Mouse (Mus musculus) forebrain, embryonic 10.5 days (tissue): Measurements from ENCODE around the gene 1600002K03Rik. TPM values are rescaled to one million over a fixed set of nuclear protein-coding genes. Genes with fewer than 3 reads are reported as not detected.
A peak's percentile ranks its signal among the peaks of the same experiment; 100 is the strongest.

Experiments
- DNase-seq: peaks from one replicate; pipeline ENCODE4 v3.0.0-alpha.2; 2017; ENCODE audit warnings: low spot score; ENCODE audit errors: extremely low spot score
- H3K27ac ChIP-seq: fragments of 300-500 bp; sonication (generic); 2 replicates; pipeline ENCODE4 v1.5.1; 2016; ENCODE audit warnings: mild to moderate bottlenecking
- H3K27me3 ChIP-seq: fragments of 300-500 bp; sonication (generic); 2 replicates; pipeline ENCODE4 v1.6.1; 2016; ENCODE audit warnings: mild to moderate bottlenecking; ENCODE audit not compliant: poor library complexity, severe bottlenecking
- H3K36me3 ChIP-seq: fragments of 300-500 bp; sonication (generic); replicated peaks from 2 replicates; pipeline ENCODE4 v1.6.1; 2016; ENCODE audit warnings: mild to moderate bottlenecking, moderate library complexity
- H3K4me1 ChIP-seq: fragments of 300-500 bp; sonication (generic); 2 replicates; pipeline ENCODE4 v1.6.1; 2016
- H3K4me3 ChIP-seq: fragments of 300-500 bp; sonication (generic); 2 replicates; pipeline ENCODE4 v1.5.1; 2016; ENCODE audit warnings: mild to moderate bottlenecking, moderate library complexity
- H3K9me3 ChIP-seq: fragments of 300-500 bp; sonication (generic); 2 replicates; pipeline ENCODE4 v1.6.1; 2016; ENCODE audit warnings: mild to moderate bottlenecking, moderate library complexity
- WGBS: fragments of 180-500 bp; shearing (Covaris S2); methylation state at CpG from one replicate; pipeline ENCODE4 v1.1.7; 2016; 5-methylcytosine and 5-hydroxymethylcytosine counted together
- polyA plus RNA-seq: library from polyadenylated mRNA; unstranded; fragments of >200 nt; fragmentation: Nextera tagmentation; extraction: Ambion mirVana; gene quantifications from 2 replicates; pipeline ENCODE4 v1.2.1, GENCODE M21; 2016

1600002K03Rik gene
- polyA plus RNA-seq, 1 experiment from 2014 or later, result 10.7 TPM

DNA sequence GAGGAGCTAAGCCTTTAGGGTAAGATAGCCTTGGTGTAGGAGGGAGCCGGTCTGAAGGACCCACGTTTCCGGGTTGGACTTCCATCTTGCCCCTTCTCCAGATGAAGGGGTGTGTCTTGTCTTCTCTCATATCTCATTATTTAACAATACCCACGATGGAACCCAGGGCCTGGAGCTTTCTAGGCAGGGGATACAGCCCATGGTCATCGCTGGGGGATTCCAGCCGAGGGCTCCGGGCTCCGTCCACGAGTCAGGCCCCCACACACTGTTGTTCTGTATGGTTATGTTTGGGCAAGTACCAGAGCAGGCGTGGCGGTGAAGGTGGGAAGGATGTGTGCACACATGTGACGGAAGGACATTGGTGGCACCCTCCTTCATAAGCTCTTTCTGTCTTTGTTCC, 28.6 kb upstream of the 1600002K03Rik start:
- peaks cover 88% of the 10 kb centered on the region for H3K4me1 ChIP-seq
- H3K9me3 ChIP-seq, result no peaks in the 10 kb centered on the region
- H3K4me3 ChIP-seq, result peak overlapping the region; percentile 95; the same call in 1 of the 2 replicates
- 93% methylated on average over 12 of the region's 12 CpGs for WGBS
- H3K36me3 ChIP-seq, result peaks cover 41% of the 10 kb centered on the region
- H3K27ac ChIP-seq, result no peak overlapping the region
- peaks cover 9% of the 10 kb centered on the region; the same call in 1 of the 2 replicates for H3K27me3 ChIP-seq
- no peak for DNase-seq

DNA sequence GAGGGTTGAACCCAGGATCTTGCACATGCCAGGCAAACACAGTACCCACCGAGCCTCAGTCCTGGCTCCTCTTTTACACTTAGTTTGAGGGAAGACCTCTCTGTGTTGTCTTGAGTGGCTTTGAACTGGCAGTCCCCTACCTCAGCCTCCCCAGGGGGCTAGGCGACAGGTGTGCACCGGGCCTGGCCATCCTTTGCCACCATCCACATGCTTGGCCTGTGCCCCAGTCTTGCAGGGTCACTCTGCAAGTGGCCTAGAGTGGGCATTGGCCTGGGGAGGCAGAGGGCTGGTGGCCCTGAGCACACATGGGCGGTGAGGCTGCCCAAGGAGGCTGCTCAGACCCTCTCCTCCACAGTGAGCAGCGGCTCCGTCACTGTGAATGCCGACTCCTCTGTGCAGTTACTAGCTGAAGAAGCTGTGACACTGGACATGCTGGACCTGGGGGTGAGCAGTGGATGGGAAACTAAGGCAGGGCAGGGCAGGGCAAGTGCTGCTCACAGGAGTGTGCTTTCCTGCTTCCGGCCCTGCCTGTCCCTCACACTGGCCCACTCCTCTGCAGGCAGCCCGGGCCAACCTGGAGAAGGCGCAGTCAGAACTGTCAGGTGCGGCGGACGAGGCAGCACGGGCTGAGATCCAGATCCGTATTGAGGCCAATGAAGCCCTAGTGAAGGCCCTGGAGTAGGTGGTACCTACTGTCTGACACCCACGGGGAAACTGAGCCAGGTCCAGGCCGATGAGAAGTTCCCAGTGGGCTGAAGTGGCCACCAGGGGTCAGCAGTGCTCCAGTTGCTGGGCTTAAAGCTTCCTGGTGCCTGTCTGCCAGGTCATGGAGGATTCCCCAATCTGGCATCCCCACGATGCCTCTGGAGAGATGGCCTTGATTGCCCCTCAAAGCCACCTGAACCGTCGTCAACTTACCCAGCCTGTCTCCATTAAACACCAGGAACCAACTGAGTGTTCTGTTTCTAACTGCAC, 27.6 kb upstream of the 1600002K03Rik start:
- peak; percentile 78 for DNase-seq
- H3K27me3 ChIP-seq, result peaks cover 3% of the 10 kb centered on the region; the same call in 1 of the 2 replicates
- peaks cover 82% of the 10 kb centered on the region for H3K4me1 ChIP-seq
- peak overlapping the region; percentile 99; the same call in 1 of the 2 replicates for H3K27ac ChIP-seq
- peaks cover 46% of the 10 kb centered on the region for H3K36me3 ChIP-seq
- peak overlapping the region; percentile 95 for H3K4me3 ChIP-seq
- WGBS, result 78% methylated on average over 20 of the region's 20 CpGs
- no peaks in the 10 kb centered on the region for H3K9me3 ChIP-seq

DNA sequence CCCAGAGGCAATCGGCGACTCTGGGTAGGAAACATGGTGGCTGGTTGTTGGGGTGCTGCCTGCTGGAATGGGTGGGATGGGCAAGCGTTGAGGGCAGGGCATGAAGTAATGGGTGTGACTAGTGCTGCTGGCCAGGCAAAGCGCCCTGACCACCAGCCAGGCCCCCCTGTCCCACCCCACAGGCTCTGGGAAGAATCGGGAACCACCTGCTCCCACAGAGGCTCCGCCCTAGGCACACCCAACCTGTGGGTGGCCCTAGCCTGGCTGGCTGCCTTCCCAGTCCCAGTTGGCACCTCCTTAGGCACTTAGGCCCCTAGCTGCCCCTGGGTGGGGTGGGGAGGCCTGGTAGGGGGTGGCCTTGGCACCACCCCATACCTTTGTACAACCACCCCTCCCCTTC, 26.8 kb upstream of the 1600002K03Rik start:
- DNase-seq, result no peak
- peak overlapping the region; percentile 95 for H3K4me3 ChIP-seq
- H3K9me3 ChIP-seq, result no peaks in the 10 kb centered on the region
- H3K27me3 ChIP-seq, result no peaks in the 10 kb centered on the region
- H3K4me1 ChIP-seq, result peaks cover 80% of the 10 kb centered on the region
- WGBS, result 92% methylated on average over 6 of the region's 6 CpGs
- H3K36me3 ChIP-seq, result peaks cover 54% of the 10 kb centered on the region
- H3K27ac ChIP-seq, result peak overlapping the region; percentile 99

DNA sequence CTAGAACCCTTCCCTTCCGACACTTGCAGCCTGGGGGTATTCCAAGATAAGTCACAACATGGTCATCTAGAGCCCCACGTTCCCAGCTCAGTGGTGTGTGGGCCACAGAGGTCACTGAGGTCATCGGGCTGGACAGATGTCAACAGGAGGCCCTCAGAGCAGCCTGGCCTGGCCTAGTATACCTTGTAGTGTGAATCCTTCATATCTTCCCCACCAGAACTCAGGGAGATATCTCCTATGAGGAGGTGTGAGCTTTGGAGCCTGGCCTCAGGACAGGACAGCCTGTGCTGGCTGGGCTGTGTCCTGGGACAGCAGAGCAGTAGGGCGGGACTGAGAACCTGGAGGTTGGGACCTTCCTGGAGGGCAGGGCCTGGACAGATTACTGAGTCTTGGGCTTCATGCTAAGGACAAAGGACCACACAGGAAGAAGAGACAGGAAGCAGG, 26.2 kb upstream of the 1600002K03Rik start:
- Histone ChIP-seq H3K4me3 (peak overlapping the region; percentile 95), H3K36me3 (peaks cover 61% of the 10 kb centered on the region)

DNA sequence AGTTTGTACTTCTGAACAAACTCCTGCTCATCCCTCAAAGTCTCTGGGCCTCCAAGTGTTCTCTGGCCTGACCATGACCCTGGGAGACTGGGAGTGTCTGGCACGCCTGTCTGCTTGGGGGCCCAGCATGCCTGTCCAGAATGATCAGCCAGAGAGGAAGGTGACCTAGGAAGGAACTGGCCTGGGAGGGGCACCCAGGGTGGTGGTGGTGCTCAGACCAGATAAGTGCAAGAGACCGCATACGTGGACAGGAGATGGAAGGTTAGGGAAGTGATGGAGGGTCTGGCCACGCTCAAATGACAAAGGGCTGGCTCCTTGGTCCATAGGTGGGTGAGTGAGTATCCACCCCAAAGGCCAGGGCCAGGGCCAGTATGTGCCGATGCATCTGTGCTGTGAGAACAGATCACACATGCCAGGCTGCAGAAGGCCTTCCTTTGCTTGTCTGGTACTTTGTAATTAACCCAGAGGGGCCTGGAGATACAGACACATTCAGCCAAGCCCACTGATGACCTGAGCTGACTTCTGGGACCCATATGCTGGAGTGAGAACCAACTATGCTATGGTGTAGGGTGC, 25.5 kb upstream of the 1600002K03Rik start:
- DNase-seq, result no peak
- Histone ChIP-seq H3K36me3 (peaks cover 67% of the 10 kb centered on the region), H3K4me1 (peaks cover 77% of the 10 kb centered on the region), H3K27me3 (no peaks in the 10 kb centered on the region), H3K27ac (peak overlapping the region; percentile 99), H3K4me3 (peak overlapping the region; percentile 95), H3K9me3 (no peaks in the 10 kb centered on the region)
- WGBS, result 77% methylated on average over 5 of the region's 5 CpGs

More for the DNA sequence above, 26.2 kb upstream of the 1600002K03Rik start:
- Histone ChIP-seq H3K4me1 (peaks cover 77% of the 10 kb centered on the region), H3K27ac (peak overlapping the region; percentile 99), H3K9me3 (no peaks in the 10 kb centered on the region), H3K27me3 (no peaks in the 10 kb centered on the region)
- 72% methylated on average over 4 of the region's 4 CpGs for WGBS
- no peak for DNase-seq

DNA sequence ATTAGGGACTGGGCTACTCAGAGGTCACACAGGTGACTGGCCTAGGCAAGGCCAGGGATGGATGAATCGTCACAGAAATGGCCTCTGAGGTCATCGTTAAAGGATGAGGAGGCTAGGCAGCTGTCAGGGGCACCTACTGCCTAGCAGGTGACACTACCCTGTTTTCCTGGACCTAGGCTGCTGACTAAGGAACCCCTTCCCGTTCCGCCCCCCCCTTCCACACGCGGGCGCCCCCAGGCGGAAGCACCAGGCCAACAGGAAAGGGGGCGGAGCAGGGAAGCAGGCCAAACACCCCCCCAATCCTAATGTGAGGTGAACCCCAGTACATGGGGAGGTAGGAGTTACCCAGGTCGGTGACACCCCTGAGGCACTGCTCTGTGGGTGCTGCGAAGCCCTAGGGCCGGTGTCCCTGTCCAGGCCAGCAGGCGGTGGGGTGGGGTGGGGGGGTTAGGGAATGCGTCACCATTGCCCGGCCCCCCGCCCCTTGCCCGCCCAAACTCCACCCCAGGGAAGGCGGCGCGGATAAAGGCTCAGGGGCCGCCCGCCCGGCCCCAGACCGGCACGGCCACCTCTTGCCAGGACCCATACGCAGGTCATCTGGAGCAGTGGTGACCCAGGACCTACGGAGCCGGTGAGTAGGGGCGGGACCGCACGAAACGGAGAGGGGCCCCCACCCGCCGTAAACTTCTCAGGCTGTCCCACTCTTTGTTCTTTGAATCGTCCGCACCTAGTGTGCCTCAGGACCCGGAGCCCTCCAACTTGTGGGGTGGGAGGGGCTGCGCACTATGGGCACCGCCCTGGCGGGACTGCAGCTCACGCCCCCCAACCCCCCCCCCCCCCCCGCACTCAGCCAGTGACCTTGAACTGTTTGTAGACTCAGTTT, 24.8 kb upstream of the 1600002K03Rik start, which contains the start of gene Midn:
Gene Midn (plus strand): TSS at position 554 of the 883 bp plus-strand sequence.
- H3K4me1 ChIP-seq, result peaks cover 77% of the 10 kb centered on the region
- peaks cover 74% of the 10 kb centered on the region for H3K36me3 ChIP-seq
- 1% methylated on average over 40 of the region's 42 CpGs for WGBS
- H3K4me3 ChIP-seq, result peak within 1 kb of the TSS; percentile 95
- peak; percentile 81 for DNase-seq
- H3K9me3 ChIP-seq, result no peaks in the 10 kb centered on the region
- H3K27ac ChIP-seq, result peak within 1 kb of the TSS; percentile 99
- H3K27me3 ChIP-seq, result no peaks in the 10 kb centered on the region

DNA sequence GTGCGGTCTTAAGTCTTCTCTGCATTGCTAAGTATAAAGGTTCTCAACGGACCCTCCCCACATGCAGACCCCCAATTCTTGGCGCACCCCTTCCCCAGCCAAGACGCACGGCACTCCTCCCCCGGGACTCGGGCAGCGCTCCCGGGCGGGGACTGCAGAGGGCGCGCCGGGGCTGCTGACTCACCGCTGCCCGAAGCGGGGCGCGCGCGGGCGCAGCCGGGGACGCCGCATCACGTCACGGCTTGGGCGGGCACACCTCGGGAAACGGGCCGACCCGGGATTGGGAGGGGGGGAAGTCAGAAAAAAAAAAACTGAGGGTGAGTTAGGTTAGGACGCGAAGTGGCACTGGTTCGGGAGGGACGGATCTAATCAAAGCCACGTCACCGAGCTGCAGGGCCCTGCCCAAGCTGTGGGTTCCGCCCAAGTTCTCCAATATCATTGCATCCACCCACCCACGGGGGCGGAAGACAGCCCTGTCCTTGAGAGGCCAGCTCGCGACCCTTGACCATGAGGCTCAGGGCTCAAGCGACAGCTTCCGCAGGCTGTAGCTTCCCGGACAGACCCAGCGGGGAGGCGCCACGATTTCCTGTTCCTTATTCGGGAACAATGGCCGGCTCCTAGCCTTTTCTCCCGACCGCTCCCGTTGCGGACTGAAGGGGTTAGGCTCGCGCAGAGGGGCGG, 24.0 kb upstream of the 1600002K03Rik start:
- under 1% methylated on average over 57 of the region's 57 CpGs for WGBS
- Histone ChIP-seq H3K4me3 (peak overlapping the region; percentile 95), H3K4me1 (peaks cover 77% of the 10 kb centered on the region), H3K36me3 (peaks cover 76% of the 10 kb centered on the region), H3K27me3 (no peaks in the 10 kb centered on the region), H3K9me3 (no peaks in the 10 kb centered on the region), H3K27ac (peak overlapping the region; percentile 99)
- DNase-seq, result peak; percentile 88

DNA sequence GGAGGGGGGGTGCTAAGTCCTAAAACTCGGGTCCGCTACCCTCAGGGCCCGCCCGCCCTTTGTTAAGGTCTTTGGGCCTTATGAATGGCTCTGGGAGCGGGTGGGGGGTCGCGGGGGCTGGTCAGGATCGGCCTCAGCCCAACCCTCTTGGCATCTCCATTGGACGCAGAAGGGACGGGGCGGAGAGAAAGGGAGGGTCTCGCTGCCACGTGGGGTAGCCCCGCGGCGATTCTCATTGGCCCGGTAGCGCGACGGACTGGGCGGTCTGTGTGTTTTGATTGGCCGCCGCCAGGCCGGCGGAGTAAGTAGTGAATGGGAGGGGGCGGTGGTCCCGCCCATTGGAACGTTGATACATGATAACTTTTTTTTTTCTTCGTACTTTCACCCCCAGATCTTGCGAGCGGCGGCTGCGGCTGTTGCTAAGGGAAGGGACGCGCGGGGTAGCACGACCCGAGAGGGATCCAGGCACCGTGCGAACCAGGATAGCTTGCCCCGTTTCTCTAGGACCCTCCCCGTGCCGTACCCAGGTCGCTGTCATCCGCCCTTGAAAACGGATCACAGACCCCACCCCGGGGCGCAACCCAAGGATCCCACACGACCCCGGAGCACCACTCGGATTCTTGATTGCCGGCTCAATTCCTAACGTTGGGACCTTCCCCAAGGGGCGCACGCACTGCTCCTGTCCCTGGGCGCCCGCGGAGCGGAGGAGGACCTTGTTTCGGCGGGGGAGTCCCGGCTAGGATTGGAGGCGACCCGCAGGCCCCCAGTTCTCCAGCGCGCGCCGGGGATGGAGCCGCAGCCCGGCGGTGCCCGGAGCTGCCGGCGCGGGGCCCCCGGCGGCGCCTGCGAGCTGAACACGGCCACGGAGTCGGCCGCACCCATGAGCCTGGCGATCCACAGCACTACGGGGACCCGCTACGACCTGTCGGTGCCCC, 23.2 kb upstream of the 1600002K03Rik start:
- Histone ChIP-seq H3K27ac (peak overlapping the region; percentile 99), H3K9me3 (no peaks in the 10 kb centered on the region), H3K4me3 (peak overlapping the region; percentile 95), H3K27me3 (no peaks in the 10 kb centered on the region), H3K36me3 (peaks cover 76% of the 10 kb centered on the region), H3K4me1 (peaks cover 79% of the 10 kb centered on the region)
- WGBS, result under 1% methylated on average over 87 of the region's 88 CpGs
- DNase-seq, result peak; percentile 100

DNA sequence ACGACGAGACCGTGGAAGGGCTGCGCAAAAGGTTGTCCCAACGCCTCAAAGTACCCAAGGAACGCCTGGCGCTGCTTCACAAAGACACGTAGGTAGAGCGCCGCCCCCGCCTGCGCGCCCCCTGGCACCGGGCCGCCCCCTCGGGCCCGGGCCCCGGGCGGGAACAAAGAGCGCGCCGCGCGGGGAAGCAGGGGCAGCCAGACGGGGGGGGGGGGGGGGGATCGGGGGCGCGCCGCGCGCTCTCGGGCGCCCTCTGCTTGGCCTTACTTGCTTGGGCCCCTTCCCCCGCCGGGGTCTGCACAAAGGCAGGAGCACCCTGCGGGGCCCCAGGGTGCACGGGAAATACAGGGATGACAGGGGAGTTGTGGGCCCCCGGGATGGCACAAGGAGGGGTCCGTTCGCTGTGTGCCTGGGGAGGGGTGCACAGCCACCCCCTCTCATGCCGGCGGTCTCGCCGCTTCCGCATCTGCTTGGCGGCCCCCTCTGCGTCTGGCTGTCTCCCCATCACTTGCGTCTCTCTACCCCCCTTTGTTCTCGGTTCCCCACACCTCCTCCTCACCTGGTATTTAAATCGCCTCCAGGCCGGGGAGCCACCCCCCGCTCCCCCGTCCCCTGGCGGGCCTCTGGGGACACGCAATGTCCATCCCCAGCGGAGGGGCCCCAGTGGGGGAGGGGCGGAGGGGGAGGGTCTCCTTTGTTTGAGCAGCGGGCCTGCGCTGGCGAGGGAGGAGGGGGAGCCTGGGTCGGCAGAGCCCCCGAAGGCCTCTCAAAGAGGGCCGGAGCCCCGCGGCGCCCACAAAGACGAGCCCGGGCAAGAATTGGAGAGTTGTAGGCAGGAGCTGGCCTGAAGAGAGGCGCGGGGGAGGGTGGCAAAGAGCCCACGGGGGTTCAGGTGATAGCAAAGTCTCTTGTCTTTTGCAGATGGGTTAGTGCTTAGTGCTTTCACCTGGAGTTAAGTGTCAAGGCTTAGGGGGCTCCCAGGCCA, 22.2 kb upstream of the 1600002K03Rik start:
- Histone ChIP-seq H3K27me3 (no peaks in the 10 kb centered on the region), H3K27ac (peak overlapping the region; percentile 99), H3K4me1 (peaks cover 79% of the 10 kb centered on the region), H3K4me3 (peak overlapping the region; percentile 95), H3K36me3 (peaks cover 76% of the 10 kb centered on the region), H3K9me3 (no peaks in the 10 kb centered on the region)
- WGBS, result under 1% methylated on average over 71 of the region's 71 CpGs
- DNase-seq, result peak; percentile 92
